Mouse (Mus musculus): ENCODE measurements around the gene Nr2c2ap. TPM values are rescaled to one million over a fixed set of nuclear protein-coding genes. Genes with fewer than 3 reads are reported as not detected.
A peak's percentile ranks its signal among the peaks of the same experiment; 100 is the strongest.

Nr2c2ap gene
- polyA plus RNA-seq, 1 experiment from 2014 or later: 32.0 TPM

GRCm38 (mm10) chr8:70087836-70088650, 43.1 kb upstream of the Nr2c2ap start:
- Histone ChIP-seq H3K36me3 (ENCODE audit: insufficient read depth, low read length) (no peaks in the 10 kb centered on the region), H3K9me3 (ENCODE audit: low read length) (no peaks in the 10 kb centered on the region), H3K27ac (ENCODE audit: low read length) (no peak overlapping the region), H3K4me3 (ENCODE audit: low read depth, low read length) (no peak overlapping the region), H3K27me3 (replicated peaks; ENCODE audit: insufficient read depth, low read length) (peaks cover 61% of the 10 kb centered on the region), H3K9ac (replicated peaks; ENCODE audit: low read depth) (no peak overlapping the region), H3K4me2 (replicated peaks; ENCODE audit: low read depth, low read length) (no peak overlapping the region), H3K4me1 (ENCODE audit: insufficient read depth, low read depth, low read length) (no peaks in the 10 kb centered on the region; the same call in 1 of the 2 replicates)
- WGBS: 5% methylated on average over 56 of the region's 56 CpGs
- TF ChIP-seq EP300 (IDR thresholded peaks at IDR 0.05): no peak
- peak; percentile 74 for TF ChIP-seq CTCF (IDR thresholded peaks at IDR 0.05)
- ATAC-seq (peak; percentile 55; the same call in 1 of the 2 replicates), DNase-seq (ENCODE audit: low spot score) (peak; percentile 17)

DNA sequence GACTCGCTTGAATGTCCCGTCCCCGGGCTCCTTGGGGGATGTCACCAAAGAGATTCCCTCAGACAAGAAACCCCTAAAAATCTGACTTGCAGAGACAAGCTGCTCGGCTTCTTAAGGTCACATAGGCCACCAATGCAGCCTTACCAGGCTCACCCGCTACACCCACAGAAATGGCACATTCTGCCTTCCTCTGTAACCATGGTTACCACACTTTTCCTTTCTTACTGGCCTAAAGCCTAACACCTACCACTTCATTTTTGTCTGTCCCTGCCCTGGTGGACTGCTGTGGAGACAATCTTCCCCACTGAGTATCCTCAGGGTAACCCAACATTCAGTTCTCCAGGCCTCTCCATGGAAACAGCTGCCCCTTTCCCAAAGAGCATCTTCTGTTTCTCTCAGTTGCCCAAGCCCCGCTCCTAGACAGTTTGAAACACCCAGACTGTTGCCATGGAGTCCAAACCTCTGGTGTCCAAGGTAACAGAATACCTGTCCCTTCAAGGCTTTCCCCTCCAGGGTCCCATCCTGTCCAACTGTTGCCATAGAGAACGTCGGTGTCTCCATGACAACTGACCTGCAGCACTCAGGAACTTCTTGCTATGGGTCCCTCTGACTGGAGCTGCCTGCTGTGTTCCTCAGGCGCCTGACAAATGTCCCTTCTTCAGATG, 41.7 kb upstream of the Nr2c2ap start:
- peaks cover 48% of the 10 kb centered on the region for H3K27me3 ChIP-seq (replicated peaks; ENCODE audit: insufficient read depth, low read length)

DNA sequence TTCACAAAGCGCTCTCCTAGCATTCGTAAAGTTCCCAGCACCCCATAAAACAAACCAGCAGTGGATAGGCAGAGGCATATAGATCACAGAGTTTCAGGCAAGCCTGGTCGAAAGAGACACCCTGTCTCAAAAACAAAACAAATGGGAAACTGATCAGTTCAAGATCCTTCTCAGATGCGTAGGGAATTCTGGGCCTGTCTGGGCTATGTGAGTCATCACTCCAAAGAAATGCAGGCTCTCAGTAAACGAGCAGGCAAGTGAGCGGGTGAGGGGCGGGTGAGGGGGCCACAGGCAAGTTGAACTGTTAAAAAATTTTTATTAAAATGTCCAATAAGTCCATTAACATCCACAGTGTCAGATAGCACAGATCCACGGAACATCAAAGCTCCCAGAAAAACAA, 38.3 kb upstream of the Nr2c2ap start:
- H3K27ac ChIP-seq (ENCODE audit: low read length): no peak overlapping the region
- H3K4me1 ChIP-seq (ENCODE audit: insufficient read depth, low read depth, low read length): no peaks in the 10 kb centered on the region
- DNase-seq (ENCODE audit: low spot score) (no peak), ATAC-seq (no peak)
- H3K9ac ChIP-seq (replicated peaks; ENCODE audit: low read depth): no peak overlapping the region
- no peak overlapping the region for H3K4me3 ChIP-seq (ENCODE audit: low read depth, low read length)
- 51% methylated on average over 8 of the region's 8 CpGs for WGBS
- no peaks in the 10 kb centered on the region for H3K9me3 ChIP-seq (ENCODE audit: low read length)
- H3K27me3 ChIP-seq (replicated peaks; ENCODE audit: insufficient read depth, low read length): peaks cover 17% of the 10 kb centered on the region
- H3K36me3 ChIP-seq (ENCODE audit: insufficient read depth, low read length): no peaks in the 10 kb centered on the region
- no peak overlapping the region for H3K4me2 ChIP-seq (replicated peaks; ENCODE audit: low read depth, low read length)
- no peak for TF ChIP-seq EP300 (IDR thresholded peaks at IDR 0.05)
- TF ChIP-seq CTCF (IDR thresholded peaks at IDR 0.05): no peak

More for the DNA sequence above, 41.7 kb upstream of the Nr2c2ap start:
- Histone ChIP-seq H3K9me3 (ENCODE audit: low read length) (no peaks in the 10 kb centered on the region), H3K4me1 (ENCODE audit: insufficient read depth, low read depth, low read length) (no peaks in the 10 kb centered on the region), H3K4me3 (ENCODE audit: low read depth, low read length) (no peak overlapping the region), H3K4me2 (replicated peaks; ENCODE audit: low read depth, low read length) (no peak overlapping the region), H3K27ac (ENCODE audit: low read length) (no peak overlapping the region), H3K9ac (replicated peaks; ENCODE audit: low read depth) (no peak overlapping the region), H3K36me3 (ENCODE audit: insufficient read depth, low read length) (no peaks in the 10 kb centered on the region)
- WGBS: 55% methylated on average over 9 of the region's 9 CpGs
- TF ChIP-seq CTCF (IDR thresholded peaks at IDR 0.05) (no peak), EP300 (IDR thresholded peaks at IDR 0.05) (no peak)
- DNase-seq (ENCODE audit: low spot score) (no peak), ATAC-seq (no peak)

GRCm38 (mm10) chr8:70099276-70099675, 31.9 kb upstream of the Nr2c2ap start:
- H3K9me3 ChIP-seq (ENCODE audit: low read length): no peaks in the 10 kb centered on the region
- H3K4me3 ChIP-seq (ENCODE audit: low read depth, low read length): no peak overlapping the region
- no peaks in the 10 kb centered on the region for H3K27me3 ChIP-seq (replicated peaks; ENCODE audit: insufficient read depth, low read length)
- no peak overlapping the region for H3K4me2 ChIP-seq (replicated peaks; ENCODE audit: low read depth, low read length)
- TF ChIP-seq CTCF (IDR thresholded peaks at IDR 0.05) (no peak), EP300 (IDR thresholded peaks at IDR 0.05) (no peak)
- DNase-seq (ENCODE audit: low spot score): no peak
- H3K9ac ChIP-seq (replicated peaks; ENCODE audit: low read depth): no peak overlapping the region
- H3K4me1 ChIP-seq (ENCODE audit: insufficient read depth, low read depth, low read length): no peaks in the 10 kb centered on the region
- no peak for ATAC-seq
- 62% methylated on average over 8 of the region's 8 CpGs for WGBS
- H3K36me3 ChIP-seq (ENCODE audit: insufficient read depth, low read length): no peaks in the 10 kb centered on the region
- no peak overlapping the region for H3K27ac ChIP-seq (ENCODE audit: low read length)

DNA sequence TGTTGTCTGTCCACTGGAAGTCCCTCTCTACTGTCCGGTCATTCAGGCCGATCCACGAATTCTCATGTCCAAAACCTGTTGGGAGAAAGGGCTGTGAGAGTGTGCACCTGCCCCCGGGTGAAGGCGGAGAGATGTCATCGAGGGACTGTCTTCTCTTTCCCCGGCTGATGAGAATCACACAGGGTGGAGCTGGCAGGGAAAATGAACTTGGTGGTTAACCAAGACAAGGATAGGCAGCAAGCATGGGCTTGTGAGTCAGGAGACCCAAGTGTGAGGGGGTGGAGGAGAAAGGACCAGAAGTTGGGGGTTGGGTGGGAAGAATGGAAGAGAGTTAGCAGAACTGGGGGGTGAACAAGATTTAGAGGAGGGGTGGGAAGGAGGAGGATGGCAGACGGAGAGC, 30.9 kb upstream of the Nr2c2ap start:
- Histone ChIP-seq H3K4me3 (ENCODE audit: low read depth, low read length) (no peak overlapping the region), H3K4me1 (ENCODE audit: insufficient read depth, low read depth, low read length) (no peaks in the 10 kb centered on the region), H3K9ac (replicated peaks; ENCODE audit: low read depth) (no peak overlapping the region), H3K4me2 (replicated peaks; ENCODE audit: low read depth, low read length) (no peak overlapping the region), H3K27ac (ENCODE audit: low read length) (no peak overlapping the region), H3K36me3 (ENCODE audit: insufficient read depth, low read length) (no peaks in the 10 kb centered on the region), H3K9me3 (ENCODE audit: low read length) (no peaks in the 10 kb centered on the region), H3K27me3 (replicated peaks; ENCODE audit: insufficient read depth, low read length) (no peaks in the 10 kb centered on the region)
- ATAC-seq: no peak
- TF ChIP-seq CTCF (IDR thresholded peaks at IDR 0.05): no peak
- TF ChIP-seq EP300 (IDR thresholded peaks at IDR 0.05): no peak
- 76% methylated on average over 8 of the region's 8 CpGs for WGBS
- DNase-seq (ENCODE audit: low spot score): no peak

GRCm38 (mm10) chr8:70104506-70104905, 26.6 kb upstream of the Nr2c2ap start:
- DNase-seq (ENCODE audit: low spot score) (peak; percentile 36), ATAC-seq (peak; percentile 61)
- Histone ChIP-seq H3K27ac (ENCODE audit: low read length) (no peak overlapping the region), H3K27me3 (replicated peaks; ENCODE audit: insufficient read depth, low read length) (no peaks in the 10 kb centered on the region), H3K4me3 (ENCODE audit: low read depth, low read length) (no peak overlapping the region), H3K4me2 (replicated peaks; ENCODE audit: low read depth, low read length) (no peak overlapping the region), H3K4me1 (ENCODE audit: insufficient read depth, low read depth, low read length) (no peaks in the 10 kb centered on the region), H3K36me3 (ENCODE audit: insufficient read depth, low read length) (no peaks in the 10 kb centered on the region), H3K9ac (replicated peaks; ENCODE audit: low read depth) (no peak overlapping the region), H3K9me3 (ENCODE audit: low read length) (no peaks in the 10 kb centered on the region)
- TF ChIP-seq CTCF (IDR thresholded peaks at IDR 0.05) (peak; percentile 73), EP300 (IDR thresholded peaks at IDR 0.05) (no peak)
- WGBS: 16% methylated on average over 6 of the region's 6 CpGs
